In the genomic region with DNA sequence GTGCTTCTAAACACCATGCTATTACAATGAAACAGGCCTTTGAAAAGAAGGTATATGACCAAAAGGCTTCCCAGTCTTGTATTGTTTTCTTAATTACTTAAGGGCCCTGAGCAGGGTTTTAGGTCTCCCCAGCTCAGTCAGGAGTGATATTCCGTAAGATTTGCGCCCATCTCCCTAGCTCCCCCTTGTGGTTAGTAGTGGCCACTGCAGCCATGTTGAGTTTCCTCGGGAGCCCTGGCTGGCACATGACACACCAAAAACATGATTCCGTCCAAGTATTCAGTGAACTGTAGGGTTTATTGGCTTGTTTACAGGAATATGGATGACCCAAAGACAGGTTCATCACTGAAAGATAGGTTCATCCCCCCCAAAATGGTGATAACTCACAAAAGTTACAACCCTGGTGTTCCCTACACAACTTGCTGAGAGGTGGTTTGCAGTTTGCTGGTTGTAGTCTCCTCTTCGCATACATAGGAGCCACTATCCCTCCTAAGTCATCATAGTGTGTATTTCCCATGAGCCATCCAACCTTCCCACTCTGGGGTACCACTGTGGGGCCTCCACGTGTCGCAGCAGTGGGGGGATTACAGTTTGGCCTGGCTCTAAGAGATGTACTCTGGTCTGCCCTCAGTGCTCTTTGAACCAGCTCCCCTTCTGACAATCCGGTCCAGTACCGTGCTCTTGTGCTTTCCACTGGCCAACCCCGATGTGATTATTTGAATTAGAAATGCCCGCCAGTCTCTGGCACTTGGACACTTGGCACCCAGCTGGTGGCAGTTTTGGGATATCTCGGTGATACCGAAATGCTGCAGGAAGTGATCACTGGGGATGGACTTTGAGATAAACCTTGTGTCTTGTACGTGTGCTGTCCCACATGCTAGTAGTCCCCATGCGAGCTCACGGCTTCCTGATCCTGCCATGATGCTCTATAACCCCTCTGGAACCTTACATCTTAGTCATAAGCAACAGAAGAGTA, we compare ENCODE assay signal across 9 mouse cellular contexts. TPM values are rescaled to one million over a fixed set of nuclear protein-coding genes. Genes with fewer than 3 reads are reported as not detected.
DNase-seq lines count a peak whose midpoint lies in the region; ATAC-seq and TF ChIP-seq lines count a peak whose summit lies in the region.
"Had no signal": no experiment of that assay in that cellular context is flagged by ENCODE, and none has a peak within 500 bp of the region (broad histone marks: within the 10 kb centered on the region; RNA-seq: fewer than 3 reads in every experiment).

No protein-coding gene starts in this region.

- H3K4me2 ChIP-seq in midbrain, embryonic 14.5 days (ENCODE audit: low read length): no peak overlapping the region
- H3K4me2 ChIP-seq: midbrain, embryonic 12.5 days had no signal

- intact Hi-C loops in heart, postnatal 36 days (cut with DNase I): loop anchor here (10.0 kb wide), 1 partner anchor 1937 kb away; no protein-coding TSS in a partner anchor
- intact Hi-C loops in left cerebral cortex, postnatal 25 days (cut with DNase I): no loop called here

- H3K9me3 ChIP-seq in midbrain, embryonic 14.5 days (ENCODE audit: control insufficient read depth, low read length): no peaks in the 10 kb centered on the region
- H3K9me3 ChIP-seq: midbrain, embryonic 12.5 days had no signal

- no peak for TF ChIP-seq POLR2A in cortical plate, adult 2 months (IDR thresholded peaks at IDR 0.05; ENCODE audit: extremely low read depth, insufficient read depth, low read length)

- WGBS in midbrain, embryonic 14.5 days: 71% methylated on average over 16 of the region's 16 CpGs

- no peak for ATAC-seq in midbrain, embryonic 14.5 days (ENCODE audit: low FRiP score, low TSS enrichment)

- TF ChIP-seq CTCF in cortical plate, adult 2 months (IDR thresholded peaks at IDR 0.05; ENCODE audit: extremely low read depth, insufficient read depth, low read length): peak; percentile 81

- H3K4me3 ChIP-seq in cortical plate, adult 2 months (ENCODE audit: insufficient read depth, low read length): no peak overlapping the region
- no peak overlapping the region for H3K4me3 ChIP-seq in midbrain, embryonic 14.5 days (replicated peaks; ENCODE audit: low read depth, low read length)
- H3K4me3 ChIP-seq: midbrain, embryonic 12.5 days had no signal

- H3K36me3 ChIP-seq in midbrain, embryonic 14.5 days (ENCODE audit: control insufficient read depth, insufficient read depth, low read length): peaks cover 44% of the 10 kb centered on the region

- DNase-seq in ovary, postnatal 36 days (ENCODE audit: low spot score): peak; percentile 51
- DNase-seq in ovary, adult 18-20 months (ENCODE audit: low spot score): no peak
- DNase-seq in ZHBTc4 (ENCODE audit: low read depth, low spot score): peak; percentile 75
- peak; percentile 70 to 76 for DNase-seq in heart, postnatal 36 days
- DNase-seq in left cerebral cortex, postnatal 25 days (ENCODE audit: low spot score in 2 of 2): peak; percentile 44 to 54
- peak; percentile 68 for DNase-seq in midbrain, embryonic 14.5 days
- DNase-seq in testis, postnatal 10 days (ENCODE audit: low spot score): peak; percentile 74

- H3K27me3 ChIP-seq in midbrain, embryonic 14.5 days (ENCODE audit: control insufficient read depth, insufficient read depth, low read length): no peaks in the 10 kb centered on the region
- H3K27me3 ChIP-seq: midbrain, embryonic 12.5 days had no signal

- no peak overlapping the region for H3K9ac ChIP-seq in midbrain, embryonic 14.5 days (replicated peaks; ENCODE audit: low read length)
- H3K9ac ChIP-seq: midbrain, embryonic 12.5 days had no signal

- H3K4me1 ChIP-seq in cortical plate, adult 2 months (ENCODE audit: control insufficient read depth, insufficient read depth, low read length): peaks cover 4% of the 10 kb centered on the region; the same call in 1 of the 2 replicates
- no peaks in the 10 kb centered on the region for H3K4me1 ChIP-seq in midbrain, embryonic 14.5 days (ENCODE audit: control insufficient read depth, insufficient read depth, low read length)
- H3K4me1 ChIP-seq: midbrain, embryonic 12.5 days had no signal

- no peak overlapping the region for H3K27ac ChIP-seq in cortical plate, adult 2 months (ENCODE audit: insufficient read depth, low read length)
- H3K27ac ChIP-seq in midbrain, embryonic 14.5 days (replicated peaks; ENCODE audit: low read depth, low read length): no peak overlapping the region
- H3K27ac ChIP-seq: midbrain, embryonic 12.5 days had no signal

RNA-seq across cellular contexts. Expression of a gene that starts 16.4 kb away (rescaled TPM):
- 52.9 and 55.7 TPM in 2 replicates for polyA plus RNA-seq in cortical plate, adult 2 months (2012; rRNA removed)
- total RNA-seq in heart, postnatal 36 days (2021): 10 to 100 TPM; 75.0 to 79.4 TPM
- 10 to 100 TPM; 58.1 to 62.6 TPM for total RNA-seq in left cerebral cortex, postnatal 25 days (2021)
- 125 TPM in 2 replicates for polyA plus RNA-seq in midbrain, embryonic 14.5 days (2014; fragmentation: Nextera tagmentation; extraction: Ambion mirVana)

RNA-seq across cellular contexts. Expression of a gene that starts 25.5 kb away (rescaled TPM):
- 0.04 and 0.19 TPM in 2 replicates for polyA plus RNA-seq in cortical plate, adult 2 months (2012; rRNA removed)
- not detected for total RNA-seq in heart, postnatal 36 days (2021)
- total RNA-seq in left cerebral cortex, postnatal 25 days (2021): not detected
- not detected in 2 replicates for polyA plus RNA-seq in midbrain, embryonic 14.5 days (2014; fragmentation: Nextera tagmentation; extraction: Ambion mirVana)
- polyA plus RNA-seq: midbrain, embryonic 12.5 days had no signal

RNA-seq across cellular contexts. Expression of a gene that starts 35.1 kb away (rescaled TPM):
- not detected in 2 replicates for polyA plus RNA-seq in cortical plate, adult 2 months (2012; rRNA removed)
- not detected for total RNA-seq in heart, postnatal 36 days (2021)
- total RNA-seq in left cerebral cortex, postnatal 25 days (2021): not detected
- polyA plus RNA-seq in midbrain, embryonic 14.5 days (2014; fragmentation: Nextera tagmentation; extraction: Ambion mirVana): not detected in 2 replicates
- polyA plus RNA-seq: midbrain, embryonic 12.5 days had no signal

RNA-seq across cellular contexts. Expression of a gene that starts 48.0 kb away (rescaled TPM):
- not detected in 2 replicates for polyA plus RNA-seq in cortical plate, adult 2 months (2012; rRNA removed)
- not detected for total RNA-seq in heart, postnatal 36 days (2021)
- not detected for total RNA-seq in left cerebral cortex, postnatal 25 days (2021)
- polyA plus RNA-seq in midbrain, embryonic 14.5 days (2014; fragmentation: Nextera tagmentation; extraction: Ambion mirVana): not detected in 2 replicates
- polyA plus RNA-seq: midbrain, embryonic 12.5 days had no signal

RNA-seq across cellular contexts. Expression of a gene that starts 53.1 kb away (rescaled TPM):
- polyA plus RNA-seq in cortical plate, adult 2 months (2012; rRNA removed): 17.4 and 17.9 TPM in 2 replicates
- total RNA-seq in heart, postnatal 36 days (2021): 10 to 100 TPM; 27.6 to 32.1 TPM
- total RNA-seq in left cerebral cortex, postnatal 25 days (2021): 10 to 100 TPM; 45.5 to 45.9 TPM
- polyA plus RNA-seq in midbrain, embryonic 14.5 days (2014; fragmentation: Nextera tagmentation; extraction: Ambion mirVana): 59.7 and 65.8 TPM in 2 replicates
